Mouse (Mus musculus): ENCODE data around the gene Cdk9. TPM values are rescaled to one million over a fixed set of nuclear protein-coding genes. Genes with fewer than 3 reads are reported as not detected.

Cdk9 gene
- total and polyA plus RNA-seq, 3 experiments = 30.9 to 125 TPM; not detected in 1

GRCm38 (mm10) chr2:32704021-32704421 is 8.9 kb downstream of the Cdk9 start, which contains the start of gene Fpgs:
TSS of gene Fpgs (minus strand) at chr2:32704145.
- peaks cover 2 to 9% of the 10 kb centered on the region in 2 experiments; a peak in 3 of 4 replicates for H3K36me3 ChIP-seq (ENCODE audit: control insufficient read depth in 1 of 2, insufficient read depth in 2 of 2, low read length in 2 of 2)
- no peak for DNase-seq (ENCODE audit: low read depth, low spot score)
- TF ChIP-seq TAL1 (IDR thresholded peaks at IDR 0.05; ENCODE audit: low read length) = no peak
- no peak for TF ChIP-seq CTCF (IDR thresholded peaks at IDR 0.05 in 2 of 3, conservative IDR thresholded peaks at IDR 0.05 in 1 of 3; ENCODE audit: control insufficient read depth in 1 of 3, insufficient read depth in 1 of 3, low read depth in 2 of 3, low read length in 3 of 3, poor library complexity in 1 of 3, severe bottlenecking in 1 of 3)
- no peak for TF ChIP-seq POLR2A (IDR thresholded peaks at IDR 0.05; ENCODE audit: control insufficient read depth in 1 of 2, insufficient read depth in 1 of 2, low read depth in 1 of 2, low read length in 2 of 2, poor library complexity in 1 of 2)
- TF ChIP-seq MAZ (IDR thresholded peaks at IDR 0.05; ENCODE audit: low read depth, low read length) = no peak
- TF ChIP-seq ZNF384 (IDR thresholded peaks at IDR 0.05; ENCODE audit: low read depth, low read length) = no peak
- TF ChIP-seq NRF1 (IDR thresholded peaks at IDR 0.05; ENCODE audit: insufficient read depth, low read depth, low read length, poor library complexity, severe bottlenecking) = no peak
- no peak for TF ChIP-seq NELFE (IDR thresholded peaks at IDR 0.05; ENCODE audit: low read depth, low read length)
- TF ChIP-seq JUND (IDR thresholded peaks at IDR 0.05; ENCODE audit: low read depth, low read length) = no peak
- no peak for TF ChIP-seq ZC3H11A (IDR thresholded peaks at IDR 0.05; ENCODE audit: low read depth, low read length)
- TF ChIP-seq HCFC1 (IDR thresholded peaks at IDR 0.05; ENCODE audit: low read depth, low read length) = no peak
- no peak for TF ChIP-seq POLR2AphosphoS5 (IDR thresholded peaks at IDR 0.05; ENCODE audit: borderline replicate concordance, low read depth, low read length)
- TF ChIP-seq USF2 (IDR thresholded peaks at IDR 0.05; ENCODE audit: borderline replicate concordance in 1 of 2, insufficient read depth in 1 of 2, low read depth in 1 of 2, low read length in 2 of 2) = no peak
- TF ChIP-seq KAT2A (conservative IDR thresholded peaks at IDR 0.05; ENCODE audit: low read depth, low read length) = no peak
- TF ChIP-seq MYB (IDR thresholded peaks at IDR 0.05; ENCODE audit: low read depth, low read length) = no peak
- no peak for TF ChIP-seq UBTF (IDR thresholded peaks at IDR 0.05; ENCODE audit: borderline replicate concordance, insufficient read depth, low read depth, low read length)
- TF ChIP-seq ZMIZ1 (IDR thresholded peaks at IDR 0.05; ENCODE audit: low read depth, low read length) = no peak
- no peak for TF ChIP-seq MEF2A (IDR thresholded peaks at IDR 0.05; ENCODE audit: extremely low read depth, insufficient replicate concordance, low read depth, low read length, poor library complexity, severe bottlenecking)
- no peak for TF ChIP-seq MAFK (IDR thresholded peaks at IDR 0.05; ENCODE audit: borderline replicate concordance, low read depth, low read length)
- H3K27me3 ChIP-seq (ENCODE audit: control insufficient read depth in 1 of 2, insufficient read depth in 2 of 2, low read length in 2 of 2) = no peaks in the 10 kb centered on the region
- no peak within 1 kb of the TSS for H3K4me3 ChIP-seq (ENCODE audit: control insufficient read depth in 1 of 2, insufficient read depth in 1 of 2, low read depth in 2 of 2, low read length in 2 of 2)
- peaks cover 6% of the 10 kb centered on the region for H3K79me2 ChIP-seq (ENCODE audit: control insufficient read depth, insufficient read depth, low read length, poor library complexity)
- no peak within 1 kb of the TSS for H3K9ac ChIP-seq (ENCODE audit: control insufficient read depth, low read depth, low read length, poor library complexity, severe bottlenecking)
- H3K4me1 ChIP-seq (ENCODE audit: control insufficient read depth in 1 of 2, insufficient read depth in 2 of 2, low read length in 2 of 2) = no peaks in the 10 kb centered on the region
- no peak within 1 kb of the TSS for H3K27ac ChIP-seq (ENCODE audit: control insufficient read depth, low read depth, low read length)
- H3K9me3 ChIP-seq (replicated peaks; ENCODE audit: insufficient read depth, low read length) = no peaks in the 10 kb centered on the region

- no peaks in the 10 kb centered on the region for H3K4me1 ChIP-seq (ENCODE audit: control insufficient read depth in 1 of 2, insufficient read depth in 2 of 2, low read length in 2 of 2)
- peaks cover 0 to 9% of the 10 kb centered on the region in 2 experiments; a peak in 2 of 4 replicates for H3K36me3 ChIP-seq (ENCODE audit: control insufficient read depth in 1 of 2, insufficient read depth in 2 of 2, low read length in 2 of 2)
- H3K79me2 ChIP-seq (ENCODE audit: control insufficient read depth, insufficient read depth, low read length, poor library complexity) = peaks cover 1% of the 10 kb centered on the region
- no peak for TF ChIP-seq ZMIZ1 (IDR thresholded peaks at IDR 0.05; ENCODE audit: low read depth, low read length)
- no peak for TF ChIP-seq USF2 (IDR thresholded peaks at IDR 0.05; ENCODE audit: borderline replicate concordance in 1 of 2, insufficient read depth in 1 of 2, low read depth in 1 of 2, low read length in 2 of 2)
- TF ChIP-seq TCF12 (IDR thresholded peaks at IDR 0.05; ENCODE audit: low read depth, low read length) = no peak
- no peak for TF ChIP-seq HCFC1 (IDR thresholded peaks at IDR 0.05; ENCODE audit: low read depth, low read length)
- TF ChIP-seq KAT2A (conservative IDR thresholded peaks at IDR 0.05; ENCODE audit: low read depth, low read length) = no peak
- TF ChIP-seq MYB (IDR thresholded peaks at IDR 0.05; ENCODE audit: low read depth, low read length) = no peak
- TF ChIP-seq E2F4 (IDR thresholded peaks at IDR 0.05; ENCODE audit: borderline replicate concordance, low read depth, low read length) = no peak
- no peak for TF ChIP-seq GABPA (IDR thresholded peaks at IDR 0.05; ENCODE audit: low read depth, low read length)
- no peak for TF ChIP-seq ETS1 (IDR thresholded peaks at IDR 0.05; ENCODE audit: low read depth, low read length)
- no peak for TF ChIP-seq BHLHE40 (IDR thresholded peaks at IDR 0.05; ENCODE audit: borderline replicate concordance, low read depth, low read length)
- no peak for TF ChIP-seq NRF1 (IDR thresholded peaks at IDR 0.05; ENCODE audit: insufficient read depth, low read depth, low read length, poor library complexity, severe bottlenecking)
- TF ChIP-seq NELFE (IDR thresholded peaks at IDR 0.05; ENCODE audit: low read depth, low read length) = no peak
- no peak for TF ChIP-seq JUND (IDR thresholded peaks at IDR 0.05; ENCODE audit: low read depth, low read length)
- TF ChIP-seq MYC (IDR thresholded peaks at IDR 0.05; ENCODE audit: low read depth, low read length) = no peak
- no peak for TF ChIP-seq RCOR1 (IDR thresholded peaks at IDR 0.05; ENCODE audit: low read depth, low read length)
- no peaks in the 10 kb centered on the region for H3K9me3 ChIP-seq (replicated peaks; ENCODE audit: insufficient read depth, low read length)
- H3K9ac ChIP-seq (ENCODE audit: control insufficient read depth, low read depth, low read length, poor library complexity, severe bottlenecking) = no peak overlapping the region
- no peaks in the 10 kb centered on the region for H3K27me3 ChIP-seq (ENCODE audit: control insufficient read depth in 1 of 2, insufficient read depth in 2 of 2, low read length in 2 of 2)
- DNase-seq (ENCODE audit: low read depth, low spot score) = no peak
- no peak overlapping the region for H3K4me3 ChIP-seq (ENCODE audit: control insufficient read depth in 1 of 2, insufficient read depth in 1 of 2, low read depth in 2 of 2, low read length in 2 of 2)
- H3K27ac ChIP-seq (ENCODE audit: control insufficient read depth, low read depth, low read length) = no peak overlapping the region
Measured at GRCm38 (mm10) chr2:32703046-32703445, 9.8 kb downstream of the Cdk9 start.
